Mouse (Mus musculus) limb, embryonic 11.5 days (tissue): ENCODE results near the gene Nkapd1. TPM values are rescaled to one million over a fixed set of nuclear protein-coding genes. Genes with fewer than 3 reads are reported as not detected.

Source experiments
- ATAC-seq: fragments of 200-750 bp; cut with Nextera tagmentation; 2 replicates; pipeline ENCODE4 v1.8.0; 2017; ENCODE audit warnings: low read depth; ENCODE audit not compliant: insufficient number of reproducible peaks, low FRiP score, low TSS enrichment
- DNase-seq: peaks from one replicate; pipeline ENCODE4 v3.0.0-alpha.2; 2015; ENCODE audit warnings: low spot score
- H3K27ac ChIP-seq: fragments of 300-500 bp; sonication (generic); replicated peaks from 2 replicates; pipeline ENCODE4 v1.5.1; 2014; ENCODE audit warnings: low read depth, mild to moderate bottlenecking, low read length
- H3K27me3 ChIP-seq: fragments of 300-500 bp; sonication (generic); 2 replicates; pipeline ENCODE4 v1.6.1; 2014; ENCODE audit warnings: mild to moderate bottlenecking, low read length, mixed read lengths; ENCODE audit not compliant: control insufficient read depth, insufficient read depth
- H3K36me3 ChIP-seq: fragments of 300-500 bp; sonication (generic); 2 replicates; pipeline ENCODE4 v1.6.1; 2014; ENCODE audit warnings: mild to moderate bottlenecking, low read length, moderate library complexity, mixed read lengths; ENCODE audit not compliant: control insufficient read depth, insufficient read depth
- H3K4me1 ChIP-seq: fragments of 300-500 bp; sonication (generic); 2 replicates; pipeline ENCODE4 v1.6.1; 2014; ENCODE audit warnings: low read length, mixed read lengths; ENCODE audit not compliant: control insufficient read depth, insufficient read depth
- H3K4me2 ChIP-seq: fragments of 300-500 bp; sonication (generic); 2 replicates; pipeline ENCODE4 v1.6.1; 2014; ENCODE audit warnings: low read depth, mild to moderate bottlenecking, moderate library complexity; ENCODE audit not compliant: severe bottlenecking
- H3K4me3 ChIP-seq: fragments of 300-500 bp; sonication (generic); 2 replicates; pipeline ENCODE4 v1.5.1; 2014; ENCODE audit warnings: low read depth, low read length
- H3K9ac ChIP-seq: fragments of 300-500 bp; sonication (generic); 2 replicates; pipeline ENCODE4 v1.6.1; 2014; ENCODE audit warnings: mild to moderate bottlenecking, low read length
- H3K9me3 ChIP-seq: fragments of 300-500 bp; sonication (generic); 2 replicates; pipeline ENCODE4 v1.6.1; 2016; ENCODE audit warnings: low read length; ENCODE audit not compliant: control insufficient read depth
- WGBS: fragments of 180-500 bp; shearing (Covaris S2); extraction: QIAGEN DNeasy Blood & Tissue Kit; methylation state at CpG from one replicate; pipeline ENCODE4 v1.1.7; 2014; 5-methylcytosine and 5-hydroxymethylcytosine counted together
- polyA plus RNA-seq: library from polyadenylated mRNA; unstranded; fragments of >200 nt; fragmentation: Nextera tagmentation; extraction: Ambion mirVana; gene quantifications from 2 replicates; pipeline ENCODE4 v1.2.1, GENCODE M21; 2014

Gene Nkapd1
- polyA plus RNA-seq, 1 experiment from 2014 or later, result 29.7 TPM

DNA sequence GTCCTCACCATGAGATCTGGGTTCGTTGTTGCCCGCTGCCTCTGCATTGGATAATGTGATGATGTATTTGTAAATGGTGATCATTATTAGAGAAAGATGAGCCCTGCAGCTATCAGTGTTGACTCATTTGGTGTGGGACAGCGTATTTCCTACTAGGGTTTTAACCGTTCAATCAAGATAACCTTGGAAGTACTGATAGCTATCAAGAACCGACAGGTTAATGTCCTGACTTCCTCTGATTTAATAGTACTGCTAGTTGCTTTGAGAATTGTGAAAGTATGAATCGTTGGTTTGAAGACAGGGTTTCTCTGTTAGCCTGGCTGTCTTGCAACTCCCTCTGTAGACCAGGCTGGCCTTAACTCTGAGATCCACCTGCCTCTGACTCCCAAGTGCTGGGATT is 12.9 kb downstream of the Nkapd1 start:
- H3K4me3 ChIP-seq, result peak overlapping the region; percentile 72
- H3K9ac ChIP-seq, result peak overlapping the region; percentile 86
- peaks cover 4% of the 10 kb centered on the region for H3K4me1 ChIP-seq
- H3K4me2 ChIP-seq, result peak overlapping the region; percentile 64
- DNase-seq (no peak), ATAC-seq (no peak)
- H3K27ac ChIP-seq, result no peak overlapping the region
- peaks cover 6% of the 10 kb centered on the region; the same call in 1 of the 2 replicates for H3K36me3 ChIP-seq
- no peaks in the 10 kb centered on the region for H3K9me3 ChIP-seq
- H3K27me3 ChIP-seq, result no peaks in the 10 kb centered on the region
- WGBS, result 3% methylated on average over 6 of the region's 6 CpGs

DNA sequence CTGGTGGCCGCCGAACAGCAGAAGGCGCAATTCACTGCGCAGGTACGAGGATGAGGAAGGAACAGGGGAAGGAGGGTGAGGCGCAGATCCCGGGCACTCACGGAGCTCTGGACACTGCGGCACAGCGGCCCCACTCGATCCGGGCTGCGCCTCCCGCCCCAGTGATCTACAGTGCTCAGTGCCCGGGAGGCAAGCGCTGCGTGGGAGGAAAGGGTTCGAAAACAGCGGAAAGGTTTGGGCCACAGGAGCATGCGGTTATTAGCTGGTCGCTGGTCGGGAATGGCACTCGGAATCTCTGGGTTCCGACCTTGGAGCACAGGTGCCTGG is 13.3 kb downstream of the Nkapd1 start:
- under 1% methylated on average over 24 of the region's 24 CpGs for WGBS
- peak; percentile 80 for ATAC-seq

DNA sequence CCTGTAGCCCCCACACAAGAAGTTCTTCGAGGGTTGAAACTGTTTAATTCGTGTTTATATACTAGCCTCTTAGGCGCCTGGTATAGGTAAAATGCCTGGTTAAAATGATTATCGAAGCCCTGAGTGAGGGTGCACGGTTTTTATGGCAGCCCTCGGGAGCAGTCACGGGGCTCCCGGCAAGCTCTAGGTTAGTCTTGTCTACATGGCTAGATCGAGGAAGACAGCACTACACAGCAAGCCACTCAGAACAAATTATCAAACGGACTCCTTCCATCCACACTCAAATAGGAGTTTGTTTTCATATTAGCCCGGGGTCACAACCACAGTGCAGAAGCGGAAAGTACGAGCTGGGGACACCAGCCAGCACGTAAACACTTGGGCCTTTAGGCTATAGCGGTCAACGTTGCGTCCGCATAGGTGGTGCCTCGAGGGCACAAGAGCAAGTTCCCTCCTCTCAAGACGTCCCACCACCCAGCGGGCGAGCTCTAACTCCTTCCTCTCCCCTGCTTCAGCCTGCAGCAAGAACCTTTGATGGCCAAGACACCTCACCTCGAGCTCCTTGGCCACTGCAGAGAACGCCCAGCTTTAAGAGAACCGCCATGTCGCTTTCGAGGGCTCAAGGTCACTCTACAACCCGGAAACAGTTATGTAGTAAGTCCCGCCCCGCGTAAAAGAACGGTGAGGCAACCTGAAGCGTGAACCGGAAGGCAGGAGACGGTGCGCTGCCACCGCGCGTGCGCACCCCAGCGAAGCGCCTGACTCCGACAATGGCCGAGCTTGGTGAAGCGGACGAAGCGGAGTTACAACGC is 13.9 kb downstream of the Nkapd1 start, which contains the start of the genes Sdhd and Timm8b:
Gene Sdhd (minus strand): TSS at position 624 of the 809 bp plus-strand sequence.
Gene Timm8b (plus strand): TSS at position 722 of the 809 bp plus-strand sequence.
- under 1% methylated on average over 48 of the region's 48 CpGs for WGBS
- Histone ChIP-seq H3K9me3 (no peaks in the 10 kb centered on the region), H3K9ac (peak within 1 kb of the TSS; percentile 86), H3K4me3 (peak within 1 kb of the TSS; percentile 72), H3K4me1 (peaks cover 4% of the 10 kb centered on the region), H3K4me2 (peak within 1 kb of the TSS; percentile 64), H3K27ac (peak within 1 kb of the TSS; percentile 71; the same call in 1 of the 2 replicates), H3K36me3 (peaks cover 13% of the 10 kb centered on the region; the same call in 1 of the 2 replicates), H3K27me3 (no peaks in the 10 kb centered on the region)
- ATAC-seq (peak; percentile 95), DNase-seq (peak; percentile 92)

More for the DNA sequence above, 13.3 kb downstream of the Nkapd1 start:
- peak overlapping the region; percentile 64 for H3K4me2 ChIP-seq
- H3K4me3 ChIP-seq, result peak overlapping the region; percentile 72
- H3K9me3 ChIP-seq, result no peaks in the 10 kb centered on the region
- H3K9ac ChIP-seq, result peak overlapping the region; percentile 86
- H3K27ac ChIP-seq, result peak overlapping the region; percentile 71; the same call in 1 of the 2 replicates
- H3K27me3 ChIP-seq, result no peaks in the 10 kb centered on the region
- H3K36me3 ChIP-seq, result peaks cover 8% of the 10 kb centered on the region; the same call in 1 of the 2 replicates
- no peak for DNase-seq
- H3K4me1 ChIP-seq, result peaks cover 4% of the 10 kb centered on the region

DNA sequence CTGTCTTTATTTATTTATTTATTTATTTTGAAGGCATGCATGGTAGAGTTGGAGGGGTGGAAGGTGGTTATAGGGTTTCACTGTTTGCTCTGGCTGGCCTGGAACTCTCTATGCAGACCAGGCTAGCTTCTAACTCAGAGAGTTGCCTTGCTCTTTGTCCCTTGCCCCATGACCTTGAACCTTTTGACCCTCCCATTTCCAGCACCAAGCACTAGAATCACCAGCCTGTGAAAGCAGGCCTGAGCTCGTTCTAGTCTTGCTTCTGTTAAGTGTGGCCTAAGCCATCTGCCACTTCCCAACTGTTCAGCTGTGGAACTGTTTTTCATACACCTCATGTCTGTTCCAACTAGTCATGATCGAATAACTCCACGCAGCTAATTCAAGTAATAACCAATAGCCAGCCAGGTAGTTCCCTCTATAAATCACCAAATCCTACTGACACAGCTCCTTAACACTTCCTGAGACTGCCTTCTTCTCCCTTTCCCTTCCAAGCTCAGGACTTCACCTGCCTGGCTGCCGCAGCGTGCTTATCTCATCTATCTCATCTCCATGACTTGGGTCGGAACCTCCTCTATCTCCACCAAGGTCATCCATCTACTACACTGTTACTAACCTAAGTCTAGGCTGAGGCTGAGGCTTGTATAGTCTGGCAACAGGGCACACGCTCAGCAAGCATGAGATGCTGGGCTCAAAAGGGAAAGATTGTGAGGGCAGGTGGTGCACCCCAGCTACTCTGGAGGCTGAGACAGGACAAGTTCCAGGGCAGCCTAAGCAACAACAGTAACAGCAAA is 15.0 kb downstream of the Nkapd1 start:
- peak overlapping the region; percentile 64 for H3K4me2 ChIP-seq
- peaks cover 14% of the 10 kb centered on the region; the same call in 1 of the 2 replicates for H3K36me3 ChIP-seq
- H3K9ac ChIP-seq, result no peak overlapping the region
- H3K27me3 ChIP-seq, result no peaks in the 10 kb centered on the region
- WGBS, result 89% methylated on average over 7 of the region's 7 CpGs
- DNase-seq, result no peak
- peak overlapping the region; percentile 72 for H3K4me3 ChIP-seq
- ATAC-seq, result no peak
- no peak overlapping the region for H3K27ac ChIP-seq
- peaks cover 4% of the 10 kb centered on the region for H3K4me1 ChIP-seq
- H3K9me3 ChIP-seq, result no peaks in the 10 kb centered on the region

DNA sequence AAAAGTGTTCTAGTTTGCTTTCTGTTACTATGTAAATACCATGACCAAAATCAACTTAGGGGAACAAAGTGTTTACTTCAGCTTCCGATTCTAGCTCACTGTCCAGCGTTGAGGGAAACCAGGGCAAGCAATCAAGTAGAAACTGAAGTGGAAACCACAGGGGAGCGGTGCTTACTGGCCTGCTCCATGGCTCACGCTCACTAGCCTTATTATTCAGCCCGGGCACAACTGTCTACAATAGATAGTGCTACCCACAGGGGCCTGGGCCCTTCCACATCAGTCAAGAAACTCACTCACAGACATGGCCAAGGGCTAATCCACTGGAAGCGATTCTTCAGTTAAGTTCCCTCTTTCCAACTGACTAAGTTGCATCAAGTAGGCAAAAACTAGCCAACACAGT is 15.7 kb downstream of the Nkapd1 start:
- 92% methylated on average over 6 of the region's 6 CpGs for WGBS

DNA sequence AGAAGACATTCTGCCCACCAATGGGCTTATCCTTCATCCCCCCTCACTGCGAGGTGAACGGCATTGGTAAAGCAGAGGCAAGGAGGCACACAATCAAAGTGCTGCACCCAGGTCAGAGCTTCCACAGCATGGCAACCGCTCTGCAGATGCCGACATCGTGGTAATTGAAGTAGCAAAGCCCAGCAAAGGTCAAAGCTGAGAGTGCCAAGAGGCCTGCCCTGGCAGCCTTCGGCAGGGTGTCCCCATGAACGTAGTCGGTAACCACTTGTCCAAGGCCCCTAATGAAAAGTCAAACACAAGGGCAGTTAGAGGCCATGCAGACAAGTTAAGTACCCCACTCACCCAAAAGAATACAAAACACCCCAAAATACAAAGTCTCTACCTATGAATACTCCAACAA is 20.3 kb downstream of the Nkapd1 start:
- Histone ChIP-seq H3K36me3 (peaks cover 24% of the 10 kb centered on the region; the same call in 1 of the 2 replicates), H3K9me3 (no peaks in the 10 kb centered on the region), H3K27me3 (no peaks in the 10 kb centered on the region), H3K4me2 (no peak overlapping the region), H3K4me3 (no peak overlapping the region), H3K9ac (no peak overlapping the region), H3K4me1 (no peaks in the 10 kb centered on the region), H3K27ac (no peak overlapping the region)
- ATAC-seq (no peak), DNase-seq (no peak)
- WGBS, result 93% methylated on average over 8 of the region's 8 CpGs

More for the DNA sequence above, 15.7 kb downstream of the Nkapd1 start:
- Histone ChIP-seq H3K4me1 (peaks cover 4% of the 10 kb centered on the region), H3K4me3 (no peak overlapping the region), H3K4me2 (no peak overlapping the region), H3K36me3 (peaks cover 20% of the 10 kb centered on the region; the same call in 1 of the 2 replicates), H3K9ac (no peak overlapping the region), H3K27me3 (no peaks in the 10 kb centered on the region), H3K9me3 (no peaks in the 10 kb centered on the region), H3K27ac (no peak overlapping the region)
- no peak for ATAC-seq
- DNase-seq, result no peak

DNA sequence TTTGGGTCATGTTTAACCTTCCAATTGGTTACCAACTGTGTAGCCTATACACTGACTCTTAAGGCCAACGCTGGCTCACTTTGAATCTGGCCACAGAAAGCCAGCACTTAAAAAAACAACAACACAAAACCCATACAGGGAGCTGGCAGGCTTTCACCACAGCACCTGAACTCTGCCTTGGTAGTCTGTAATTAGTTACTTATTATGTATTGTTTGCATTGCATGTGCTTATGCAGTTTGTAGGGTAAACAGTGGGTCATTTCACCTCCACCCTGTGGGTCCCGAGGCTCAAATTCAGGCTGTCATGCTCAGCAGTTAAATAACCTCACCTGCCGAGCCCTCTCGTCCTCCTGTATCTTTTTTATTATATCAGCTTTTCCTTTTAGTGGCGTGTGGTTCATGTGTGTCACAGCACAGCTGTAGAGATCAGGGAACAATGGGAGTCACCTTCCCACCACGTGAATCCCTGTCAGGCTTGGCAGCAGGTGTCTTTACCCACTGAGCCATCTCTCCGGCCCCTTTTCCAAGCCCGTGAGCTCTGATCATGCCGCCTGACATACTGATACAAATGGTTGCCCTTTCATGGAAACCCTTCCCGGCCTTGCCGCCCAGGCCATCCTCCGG is 22.4 kb downstream of the Nkapd1 start:
- H3K4me2 ChIP-seq, result no peak overlapping the region
- no peaks in the 10 kb centered on the region for H3K9me3 ChIP-seq
- no peak overlapping the region for H3K9ac ChIP-seq
- 80% methylated on average over 12 of the region's 12 CpGs for WGBS
- H3K27me3 ChIP-seq, result no peaks in the 10 kb centered on the region
- DNase-seq (no peak), ATAC-seq (no peak)
- H3K4me1 ChIP-seq, result no peaks in the 10 kb centered on the region
- H3K27ac ChIP-seq, result no peak overlapping the region
- no peak overlapping the region for H3K4me3 ChIP-seq
- H3K36me3 ChIP-seq, result peaks cover 22% of the 10 kb centered on the region; the same call in 1 of the 2 replicates

DNA sequence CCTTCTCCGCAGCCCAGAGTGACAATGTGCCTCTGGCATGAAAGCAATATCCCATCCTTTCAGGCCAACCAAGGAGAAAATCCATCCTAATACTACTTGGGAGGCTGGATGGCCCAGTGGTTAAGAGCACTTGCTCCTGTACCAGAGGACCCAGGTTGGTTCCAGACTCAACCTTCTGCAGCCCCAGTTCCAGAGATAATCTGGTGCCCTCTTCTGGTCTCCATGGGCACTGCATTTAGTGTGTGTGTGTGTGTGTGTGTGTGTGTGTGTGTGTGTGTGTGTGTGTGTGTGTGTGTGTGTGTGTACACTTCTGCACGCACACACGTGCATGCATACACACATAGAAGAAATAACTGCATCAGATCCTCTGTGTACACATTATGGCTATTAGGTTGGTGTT is 23.7 kb downstream of the Nkapd1 start:
- DNase-seq (peak; percentile 49), ATAC-seq (no peak)
- peaks cover 15% of the 10 kb centered on the region; the same call in 1 of the 2 replicates for H3K36me3 ChIP-seq
- 74% methylated on average over 3 of the region's 3 CpGs for WGBS
- H3K27me3 ChIP-seq, result no peaks in the 10 kb centered on the region
- no peak overlapping the region for H3K4me3 ChIP-seq
- no peak overlapping the region for H3K27ac ChIP-seq
- no peaks in the 10 kb centered on the region for H3K9me3 ChIP-seq
- no peak overlapping the region for H3K9ac ChIP-seq
- H3K4me1 ChIP-seq, result no peaks in the 10 kb centered on the region
- H3K4me2 ChIP-seq, result no peak overlapping the region
